Mouse (Mus musculus) cerebellum, adult 2 months (tissue): ENCODE results near the gene Supt16. TPM values are rescaled to one million over a fixed set of nuclear protein-coding genes. Genes with fewer than 3 reads are reported as not detected.

Experiments
- DNase-seq, 2 experiments: peaks; one replicate each; pipeline ENCODE4 v3.0.0; 2021
- H3K27ac ChIP-seq: fragments of 200-500 bp; 2 replicates; pipeline ENCODE4 v1.5.1; 2012; ENCODE audit warnings: low read length, control low read depth, inconsistent platforms; ENCODE audit not compliant: insufficient read depth
- H3K27me3 ChIP-seq: fragments of 200-500 bp; 2 replicates; pipeline ENCODE4 v1.6.1; 2012; ENCODE audit warnings: inconsistent platforms, mild to moderate bottlenecking, low read length, moderate library complexity; ENCODE audit not compliant: control insufficient read depth, insufficient read depth
- H3K4me1 ChIP-seq: fragments of 200-500 bp; 2 replicates; pipeline ENCODE4 v1.6.1; 2011; ENCODE audit warnings: low read length; ENCODE audit not compliant: control insufficient read depth, insufficient read depth
- H3K4me3 ChIP-seq: fragments of 200-500 bp; replicated peaks from 2 replicates; pipeline ENCODE3; 2011; ENCODE audit warnings: mild to moderate bottlenecking, low read depth, low read length, control low read depth; ENCODE audit not compliant: insufficient read depth
- CTCF ChIP-seq: fragments of 200-500 bp; IDR thresholded peaks from 2 replicates; pipeline ENCODE4 v1.5.1; 2011; ENCODE audit warnings: low read depth, mild to moderate bottlenecking, control low read depth, low read length, moderate library complexity, borderline replicate concordance; ENCODE audit not compliant: insufficient read depth
- POLR2A ChIP-seq: fragments of 200-500 bp; IDR thresholded peaks from 2 replicates; pipeline ENCODE4 v1.6.1; 2011; ENCODE audit warnings: low read length, control low read depth, borderline replicate concordance; ENCODE audit not compliant: insufficient read depth
- WGBS: fragments of 180-500 bp; shearing (Covaris S2); methylation state at CpG from one replicate; pipeline ENCODE4 v1.1.7; 2018; 5-methylcytosine and 5-hydroxymethylcytosine counted together
- polyA plus RNA-seq: library from polyadenylated mRNA; depleted of rRNA; stranded (reverse); fragments of >200 nt; gene quantifications from 2 replicates; pipeline ENCODE4 v1.2.3, GENCODE M21; 2012

Gene Supt16
- polyA plus RNA-seq, 1 experiment = 33.9 TPM

DNA sequence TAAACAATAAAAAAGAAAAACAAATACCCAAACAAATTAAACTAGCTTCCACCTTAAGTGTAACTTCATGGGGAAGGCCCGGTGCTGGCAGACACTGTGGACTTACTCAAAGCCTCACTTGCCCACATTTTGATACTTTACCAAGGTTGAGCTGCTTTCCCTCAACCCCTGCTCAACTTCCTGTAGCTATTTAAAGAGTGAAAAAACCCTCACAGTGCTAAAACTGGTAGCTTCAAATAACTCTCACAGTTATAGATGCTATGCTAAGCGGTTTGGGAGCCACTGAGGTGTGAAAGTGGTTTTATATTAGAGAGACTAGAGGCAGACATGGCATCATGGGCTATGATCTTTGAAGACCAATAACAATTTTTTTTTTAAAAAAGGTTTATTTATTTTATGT, 30.6 kb downstream of the Supt16 start:
- no peak overlapping the region for H3K4me3 ChIP-seq
- no peak for DNase-seq
- H3K4me1 ChIP-seq = no peaks in the 10 kb centered on the region
- whole genome bisulfite sequencing = 93% methylated on average over 2 of the region's 2 CpGs
- TF ChIP-seq POLR2A (no peak), CTCF (no peak)
- no peaks in the 10 kb centered on the region for H3K27me3 ChIP-seq
- no peak overlapping the region for H3K27ac ChIP-seq

DNA sequence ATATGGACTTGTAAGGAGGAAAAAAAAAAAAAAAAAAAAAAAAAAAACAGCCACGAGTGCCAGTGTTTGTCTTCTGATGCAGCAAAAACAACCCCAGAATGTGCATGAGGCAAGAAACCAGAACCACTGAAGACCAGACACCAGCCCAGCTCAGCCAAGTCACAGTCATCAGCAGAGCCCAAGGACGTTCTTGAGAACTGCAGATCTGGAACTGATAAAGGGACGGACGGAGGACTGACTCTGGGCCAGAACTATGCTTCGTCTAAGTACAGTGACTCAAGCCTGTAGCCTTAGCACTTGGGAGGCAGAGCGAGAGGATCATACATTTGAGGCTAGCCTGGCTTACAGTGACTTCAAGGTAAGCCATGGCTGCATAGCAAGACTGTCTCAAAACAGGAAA, 36.3 kb downstream of the Supt16 start:
- no peak for DNase-seq
- Histone ChIP-seq H3K4me3 (no peak overlapping the region), H3K27ac (no peak overlapping the region), H3K27me3 (no peaks in the 10 kb centered on the region), H3K4me1 (no peaks in the 10 kb centered on the region)
- TF ChIP-seq POLR2A (no peak), CTCF (no peak)
- 82% methylated on average over 6 of the region's 6 CpGs for WGBS

DNA sequence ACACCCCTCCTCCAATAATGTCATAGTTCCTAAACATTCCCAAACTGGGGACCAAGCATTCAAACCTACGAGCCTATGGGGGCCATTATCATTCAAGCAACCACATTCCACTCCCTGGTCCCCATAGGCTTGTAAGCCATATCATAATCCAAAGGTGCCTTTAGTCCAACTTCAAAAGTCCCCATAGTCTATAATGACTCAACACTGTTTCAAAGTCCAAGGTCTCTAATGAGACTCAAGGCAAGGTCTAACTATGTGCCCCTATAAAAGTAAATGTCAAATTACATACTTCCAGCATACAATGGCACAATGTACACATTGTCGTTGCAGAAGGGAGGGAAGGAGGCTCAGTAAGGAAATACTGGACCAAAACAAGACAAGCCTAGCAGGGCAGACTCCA, 42.2 kb downstream of the Supt16 start:
- Histone ChIP-seq H3K27me3 (no peaks in the 10 kb centered on the region), H3K4me1 (no peaks in the 10 kb centered on the region), H3K27ac (no peak overlapping the region), H3K4me3 (no peak overlapping the region)
- whole genome bisulfite sequencing = 86% methylated on average over 2 of the region's 2 CpGs
- TF ChIP-seq CTCF (no peak), POLR2A (no peak)
- DNase-seq = no peak

DNA sequence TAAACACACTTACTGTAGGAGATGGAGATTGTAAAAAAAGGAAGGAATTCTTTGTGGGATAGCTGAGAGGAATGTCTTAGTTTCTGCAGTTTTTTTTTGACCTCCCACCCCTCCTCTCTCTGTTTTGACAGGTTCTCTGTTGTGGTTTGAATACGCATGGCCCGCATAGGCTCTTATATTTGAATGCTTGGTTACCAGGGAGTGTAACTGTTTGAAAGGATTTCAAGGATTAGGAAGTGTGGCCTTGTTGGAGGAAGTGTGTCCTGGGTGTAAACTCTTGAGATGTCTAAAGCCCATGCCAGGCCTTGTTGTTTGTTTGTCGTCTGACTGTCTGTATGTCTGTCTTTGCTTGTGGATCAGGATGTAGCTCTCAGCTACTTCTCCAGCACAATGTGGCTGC, 44.6 kb downstream of the Supt16 start:
- WGBS = 39% methylated on average over 3 of the region's 3 CpGs
- H3K27ac ChIP-seq = no peak overlapping the region
- DNase-seq = no peak
- no peak overlapping the region for H3K4me3 ChIP-seq
- TF ChIP-seq CTCF = no peak
- TF ChIP-seq POLR2A = no peak
- no peaks in the 10 kb centered on the region for H3K27me3 ChIP-seq
- H3K4me1 ChIP-seq = no peaks in the 10 kb centered on the region

DNA sequence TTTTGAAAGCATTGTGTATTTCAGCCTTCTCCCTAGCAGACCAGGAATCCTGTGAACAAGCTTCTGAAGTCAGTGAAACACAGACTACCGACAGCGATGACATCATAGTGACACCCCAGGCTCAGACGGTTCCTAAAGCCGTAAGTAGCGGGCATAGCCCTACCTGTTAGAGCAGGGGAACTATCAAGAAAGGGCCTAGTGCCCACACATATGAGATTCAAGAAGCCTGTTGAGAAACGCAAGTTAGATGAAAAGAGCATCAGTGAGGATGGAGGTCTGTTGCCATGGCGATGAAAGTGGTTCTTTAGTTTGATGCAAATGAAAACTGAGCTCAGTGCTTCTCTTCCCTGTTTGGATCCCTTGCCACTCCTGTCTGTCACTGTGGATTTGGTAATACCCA, 45.0 kb downstream of the Supt16 start:
- Histone ChIP-seq H3K27me3 (no peaks in the 10 kb centered on the region), H3K27ac (no peak overlapping the region), H3K4me3 (no peak overlapping the region), H3K4me1 (no peaks in the 10 kb centered on the region)
- no peak for DNase-seq
- WGBS = 33% methylated on average over 7 of the region's 7 CpGs
- TF ChIP-seq CTCF = no peak
- no peak for TF ChIP-seq POLR2A

DNA sequence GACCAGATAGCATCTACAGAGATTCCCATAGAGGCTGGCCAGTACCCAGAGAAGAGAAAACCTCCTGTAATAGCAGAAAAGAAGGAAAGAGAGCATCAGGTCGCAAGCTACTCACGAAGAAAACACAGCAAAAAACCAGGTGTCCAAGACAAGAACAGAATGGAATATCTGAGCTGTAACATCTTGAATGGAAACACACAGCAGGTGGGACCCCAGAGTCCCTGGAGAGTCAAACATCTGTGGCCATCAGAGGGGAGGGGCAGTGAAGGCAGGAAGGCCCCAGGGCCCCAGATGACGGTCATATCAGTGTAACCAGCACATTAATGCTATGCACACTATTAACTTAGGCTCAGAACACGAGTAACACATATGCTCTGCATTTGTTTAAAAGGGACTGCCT, 47.3 kb downstream of the Supt16 start:
- H3K4me3 ChIP-seq = no peak overlapping the region
- H3K4me1 ChIP-seq = no peaks in the 10 kb centered on the region
- H3K27me3 ChIP-seq = no peaks in the 10 kb centered on the region
- TF ChIP-seq POLR2A = no peak
- no peak for TF ChIP-seq CTCF
- H3K27ac ChIP-seq = no peak overlapping the region
- DNase-seq = no peak
- WGBS = 42% methylated on average over 4 of the region's 4 CpGs

DNA sequence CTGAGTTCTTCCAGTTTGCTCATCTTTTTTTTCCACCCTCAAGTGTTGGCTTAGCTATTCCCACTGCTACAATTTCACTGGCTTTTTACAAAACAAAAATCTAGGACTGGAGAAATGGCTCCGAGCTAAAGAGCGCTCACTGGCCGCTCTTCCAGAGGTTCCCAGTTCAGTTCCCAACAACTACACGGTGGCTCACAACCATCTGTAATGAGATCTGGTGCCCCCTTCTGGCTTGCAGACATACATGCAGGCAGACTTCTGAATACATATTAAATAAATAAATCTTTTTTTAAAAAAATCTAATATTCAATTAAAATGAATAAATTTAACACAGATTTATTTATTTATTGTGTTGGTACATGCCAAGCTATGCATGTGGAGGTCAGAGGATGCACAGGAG, 50.7 kb downstream of the Supt16 start:
- Histone ChIP-seq H3K27me3 (no peaks in the 10 kb centered on the region), H3K4me3 (no peak overlapping the region), H3K4me1 (no peaks in the 10 kb centered on the region), H3K27ac (no peak overlapping the region)
- no peak for DNase-seq
- WGBS = 69% methylated on average over 4 of the region's 4 CpGs
- peak; percentile 29; the same call in 1 of the 2 replicates for TF ChIP-seq CTCF
- TF ChIP-seq POLR2A = no peak

DNA sequence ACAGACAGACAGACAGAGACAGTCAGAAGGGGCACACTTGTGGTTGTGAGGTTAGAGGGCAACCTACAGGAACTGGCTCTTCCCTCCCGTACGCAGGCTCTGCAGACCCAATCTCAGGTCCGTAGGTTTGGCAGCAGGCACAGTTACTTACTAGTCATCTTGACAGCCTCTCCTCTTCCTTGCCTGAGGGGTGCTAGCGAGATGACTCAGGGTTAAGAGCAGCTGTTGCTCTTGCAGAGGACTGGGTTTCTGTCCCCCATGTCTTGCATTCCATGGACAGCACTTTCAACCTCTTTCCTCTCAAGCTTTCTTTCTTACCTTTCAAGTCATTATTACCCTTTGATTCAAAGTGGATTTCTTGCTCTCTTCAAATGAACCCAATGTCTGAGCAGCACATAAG, 53.1 kb downstream of the Supt16 start:
- H3K4me3 ChIP-seq = no peak overlapping the region
- no peak overlapping the region for H3K27ac ChIP-seq
- no peak for DNase-seq
- 83% methylated on average over 4 of the region's 4 CpGs for WGBS
- no peaks in the 10 kb centered on the region for H3K4me1 ChIP-seq
- no peaks in the 10 kb centered on the region for H3K27me3 ChIP-seq
- no peak for TF ChIP-seq POLR2A
- TF ChIP-seq CTCF = no peak
